Mouse (Mus musculus) cortical plate, adult 2 months (tissue): ENCODE results near the gene Pecam1. TPM values are rescaled to one million over a fixed set of nuclear protein-coding genes. Genes with fewer than 3 reads are reported as not detected.
A peak's percentile ranks its signal among the peaks of the same experiment; 100 is the strongest.

Experiments used
- H3K27ac ChIP-seq: fragments of 200-500 bp; 2 replicates; pipeline ENCODE4 v1.5.1; 2012; ENCODE audit warnings: low read length, control low read depth, inconsistent platforms; ENCODE audit not compliant: insufficient read depth
- H3K4me1 ChIP-seq: fragments of 200-500 bp; 2 replicates; pipeline ENCODE4 v1.6.1; 2011; ENCODE audit warnings: low read length; ENCODE audit not compliant: control insufficient read depth, insufficient read depth
- H3K4me3 ChIP-seq: fragments of 200-500 bp; 2 replicates; pipeline ENCODE4 v1.5.1; 2011; ENCODE audit warnings: mild to moderate bottlenecking, low read length, control low read depth; ENCODE audit not compliant: insufficient read depth
- CTCF ChIP-seq: fragments of 200-500 bp; IDR thresholded peaks from 2 replicates; pipeline ENCODE4 v1.5.1; 2011; ENCODE audit warnings: mild to moderate bottlenecking, control low read depth, low read length; ENCODE audit not compliant: insufficient read depth; ENCODE audit errors: extremely low read depth
- POLR2A ChIP-seq: fragments of 200-500 bp; IDR thresholded peaks from 2 replicates; pipeline ENCODE4 v1.6.1; 2011; ENCODE audit warnings: mild to moderate bottlenecking, low read length, control low read depth; ENCODE audit not compliant: insufficient read depth; ENCODE audit errors: extremely low read depth
- polyA plus RNA-seq: library from polyadenylated mRNA; depleted of rRNA; stranded (reverse); fragments of >200 nt; gene quantifications from 2 replicates; pipeline ENCODE4 v1.2.3, GENCODE M21; 2012; rRNA removed

Gene Pecam1
- polyA plus RNA-seq, 1 experiment = 20.4 TPM

DNA sequence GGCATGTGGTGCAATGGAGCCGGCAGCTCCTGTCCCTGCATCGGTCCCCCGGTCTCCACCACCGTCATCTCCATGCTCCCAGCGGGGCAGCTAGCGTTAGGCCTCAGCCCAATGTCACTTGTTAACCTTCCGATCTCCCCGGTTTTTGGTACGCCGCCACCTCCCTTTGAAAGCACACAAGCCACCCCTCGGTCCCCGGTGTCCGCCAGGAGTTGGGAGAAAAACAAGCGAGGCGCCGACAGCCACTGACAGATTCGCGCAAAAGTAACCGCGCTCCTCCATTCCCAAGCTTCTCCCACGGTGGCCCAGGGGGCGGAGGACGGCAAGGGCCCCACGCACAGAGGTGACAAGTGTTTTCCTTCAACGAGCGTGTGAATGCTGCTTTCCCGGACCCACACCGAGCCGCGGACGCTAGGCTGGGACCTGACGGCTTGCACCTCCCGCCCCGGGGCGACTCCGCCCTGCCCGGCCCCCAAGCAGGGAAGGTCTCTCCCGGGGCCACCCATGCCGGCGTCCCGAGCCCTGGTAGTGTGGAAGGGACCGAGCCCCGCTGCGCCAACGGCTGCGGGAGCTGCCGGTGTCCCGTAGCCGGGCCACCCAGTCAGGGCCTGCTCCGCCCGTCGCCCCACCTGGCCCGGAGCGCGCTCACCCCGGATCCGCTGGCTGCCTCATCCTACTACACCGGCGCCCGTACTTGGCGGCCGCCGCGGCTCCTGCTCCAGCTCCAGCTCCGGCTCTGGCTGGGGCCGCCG is 138.0 kb downstream of the Pecam1 start:
- peak overlapping the region; percentile 68 for H3K4me3 ChIP-seq
- H3K27ac ChIP-seq = peak overlapping the region; percentile 77; the same call in 1 of the 2 replicates
- TF ChIP-seq CTCF (no peak), POLR2A (0 out of 2 replicates have a peak, but pooled peaks have one; percentile 23)
- peaks cover 1% of the 10 kb centered on the region; the same call in 1 of the 2 replicates for H3K4me1 ChIP-seq

DNA sequence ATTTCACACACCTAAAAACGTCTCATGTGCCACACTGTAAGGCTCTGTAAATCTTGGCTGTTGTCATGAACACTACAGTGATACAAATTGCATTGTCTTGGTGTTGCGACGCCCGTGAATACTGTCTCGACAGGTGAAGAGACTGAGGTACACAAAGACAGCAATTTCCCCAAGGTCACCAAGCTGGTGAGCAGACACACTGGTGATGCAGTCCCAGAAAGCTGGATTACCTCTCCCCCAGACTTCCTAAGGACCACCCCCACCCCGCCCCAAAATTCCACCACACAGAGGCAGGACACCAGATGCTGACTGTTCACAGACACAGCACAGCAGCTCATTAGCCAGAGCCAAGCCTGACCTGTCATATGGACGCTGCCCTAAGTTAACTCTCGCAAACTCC is 140.7 kb downstream of the Pecam1 start:
- TF ChIP-seq CTCF (no peak), POLR2A (no peak)
- Histone ChIP-seq H3K4me3 (no peak overlapping the region), H3K4me1 (peaks cover 1% of the 10 kb centered on the region; the same call in 1 of the 2 replicates), H3K27ac (no peak overlapping the region)

DNA sequence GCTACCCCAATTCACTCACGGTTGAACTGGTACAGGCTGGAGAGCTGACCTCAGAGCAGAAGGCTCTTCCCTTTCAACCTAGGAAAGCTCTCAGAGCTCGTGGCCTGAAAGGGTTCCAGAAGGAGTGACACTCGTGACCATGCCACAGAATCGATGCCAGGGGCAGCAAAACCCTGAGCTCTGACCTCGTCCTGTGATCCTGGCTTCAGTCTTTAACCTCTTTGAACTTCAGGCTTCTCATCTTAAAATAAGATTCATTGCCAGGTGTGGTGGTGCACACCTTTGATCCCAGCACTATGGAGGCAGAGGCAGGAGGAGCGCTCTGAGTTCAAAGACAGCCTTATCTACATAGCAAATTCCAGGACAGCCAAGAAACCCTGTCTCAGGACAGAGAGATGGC is 143.1 kb downstream of the Pecam1 start:
- Histone ChIP-seq H3K27ac (no peak overlapping the region), H3K4me3 (no peak overlapping the region), H3K4me1 (peaks cover 1% of the 10 kb centered on the region; the same call in 1 of the 2 replicates)
- no peak for TF ChIP-seq CTCF
- TF ChIP-seq POLR2A = no peak

DNA sequence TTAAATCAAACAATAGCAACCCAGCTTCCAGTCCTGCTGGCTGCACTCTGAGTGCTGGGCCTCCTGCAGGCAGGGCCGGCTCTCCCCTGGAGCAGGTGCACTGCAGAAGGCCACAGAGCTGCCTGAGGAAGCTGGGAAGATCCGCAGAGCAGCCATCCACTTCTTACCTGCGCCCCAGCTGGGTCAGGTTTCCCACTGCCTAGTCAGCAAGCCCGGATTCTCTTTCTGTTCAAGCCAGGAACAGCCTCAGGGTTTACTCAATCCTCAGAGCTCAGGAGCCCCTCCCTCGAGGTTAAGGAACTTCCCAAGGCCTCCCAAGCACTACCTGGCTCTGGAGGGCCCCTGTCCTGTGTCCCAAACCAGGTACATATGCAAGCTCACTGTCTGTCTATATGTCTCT is 144.4 kb downstream of the Pecam1 start:
- Histone ChIP-seq H3K27ac (no peak overlapping the region), H3K4me1 (no peaks in the 10 kb centered on the region), H3K4me3 (no peak overlapping the region)
- TF ChIP-seq POLR2A (no peak), CTCF (no peak)

Other genes with a start within 250 kb of the Pecam1 start
- gene Tex2, start 137.2 kb downstream of the Pecam1 start, polyA plus RNA-seq = 57.3 and 58.2 TPM in 2 replicates
- 0.23 and 0.38 TPM in 2 replicates for gene Milr1, start 598 bp upstream of the Pecam1 start, polyA plus RNA-seq
- 3.8 and 4.8 TPM in 2 replicates for gene Polg2, start 28.9 kb upstream of the Pecam1 start, polyA plus RNA-seq
- 408 and 412 TPM in 2 replicates for gene Ddx5, start 38.6 kb upstream of the Pecam1 start, polyA plus RNA-seq
- gene Cep95, start 38.6 kb upstream of the Pecam1 start, polyA plus RNA-seq = 15.5 and 21.0 TPM in 2 replicates
- gene Smurf2, start 170.1 kb upstream of the Pecam1 start, polyA plus RNA-seq = 13.7 and 13.8 TPM in 2 replicates
- 30.6 and 32.4 TPM in 2 replicates for gene Kpna2, start 248.9 kb upstream of the Pecam1 start, polyA plus RNA-seq